Mouse (Mus musculus): ENCODE measurements around the gene Angel1. TPM values are rescaled to one million over a fixed set of nuclear protein-coding genes. Genes with fewer than 3 reads are reported as not detected.

Angel1 gene
- polyA plus RNA-seq, 1 experiment from 2014 or later, result 9.8 TPM

DNA sequence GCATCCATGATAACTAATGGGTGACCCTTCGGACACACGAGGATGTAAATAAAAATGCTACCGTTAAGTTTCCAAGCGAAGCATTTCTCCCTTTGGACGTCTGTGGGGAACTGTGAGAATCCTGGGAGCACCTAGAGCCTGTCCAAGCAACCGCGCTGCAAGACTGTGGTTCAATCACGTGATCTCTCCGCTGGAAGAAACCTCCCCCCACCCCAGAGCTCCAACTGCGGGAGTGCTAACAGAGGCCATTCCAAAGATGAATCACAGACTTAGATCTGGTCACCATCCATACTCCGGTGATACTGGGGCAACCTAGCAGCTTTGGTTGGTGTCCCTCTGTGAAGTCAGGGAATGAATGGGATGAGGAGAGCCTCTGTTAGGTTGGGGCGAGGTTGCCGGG lies 34.8 kb upstream of the Angel1 start:
- ATAC-seq, result no peak
- H3K27ac ChIP-seq, result no peak overlapping the region
- 79% methylated on average over 13 of the region's 13 CpGs for WGBS
- no peaks in the 10 kb centered on the region for H3K9me3 ChIP-seq (replicated peaks)
- H3K9ac ChIP-seq, result no peak overlapping the region
- H3K36me3 ChIP-seq (ENCODE audit: poor library complexity, severe bottlenecking), result no peaks in the 10 kb centered on the region
- no peak overlapping the region for H3K4me3 ChIP-seq
- no peak overlapping the region for H3K4me2 ChIP-seq
- no peaks in the 10 kb centered on the region for H3K4me1 ChIP-seq
- no peaks in the 10 kb centered on the region for H3K27me3 ChIP-seq

- no peaks in the 10 kb centered on the region for H3K4me1 ChIP-seq
- no peak within 1 kb of the TSS for H3K27ac ChIP-seq
- H3K9me3 ChIP-seq (replicated peaks), result no peaks in the 10 kb centered on the region
- no peaks in the 10 kb centered on the region for H3K36me3 ChIP-seq (ENCODE audit: poor library complexity, severe bottlenecking)
- 85% methylated on average over 8 of the region's 8 CpGs for WGBS
- no peak within 1 kb of the TSS for H3K4me3 ChIP-seq
- no peaks in the 10 kb centered on the region for H3K27me3 ChIP-seq
- no peak within 1 kb of the TSS for H3K9ac ChIP-seq
- ATAC-seq, result no peak
- H3K4me2 ChIP-seq, result no peak within 1 kb of the TSS
These were observed 8.1 kb upstream of the Angel1 start, which contains the start of gene Lrrc74a for GRCm38 (mm10) chr12:86734319-86734810. Lrrc74a (plus strand) TSS chr12:86734369.

- no peaks in the 10 kb centered on the region for H3K27me3 ChIP-seq
- 0% methylated on average over 18 of the region's 19 CpGs for WGBS
- no peaks in the 10 kb centered on the region for H3K9me3 ChIP-seq (replicated peaks)
- H3K27ac ChIP-seq, result peak overlapping the region; percentile 48
- peak overlapping the region; percentile 74 for H3K4me3 ChIP-seq
- peak overlapping the region; percentile 91 for H3K4me2 ChIP-seq
- ATAC-seq, result peak; percentile 28; the same call in 1 of the 2 replicates
- peaks cover 22% of the 10 kb centered on the region for H3K4me1 ChIP-seq
- peak overlapping the region; percentile 82 for H3K9ac ChIP-seq
- no peaks in the 10 kb centered on the region for H3K36me3 ChIP-seq (ENCODE audit: poor library complexity, severe bottlenecking)
These were observed 554 bp downstream of the Angel1 start for GRCm38 (mm10) chr12:86725706-86726105.

DNA sequence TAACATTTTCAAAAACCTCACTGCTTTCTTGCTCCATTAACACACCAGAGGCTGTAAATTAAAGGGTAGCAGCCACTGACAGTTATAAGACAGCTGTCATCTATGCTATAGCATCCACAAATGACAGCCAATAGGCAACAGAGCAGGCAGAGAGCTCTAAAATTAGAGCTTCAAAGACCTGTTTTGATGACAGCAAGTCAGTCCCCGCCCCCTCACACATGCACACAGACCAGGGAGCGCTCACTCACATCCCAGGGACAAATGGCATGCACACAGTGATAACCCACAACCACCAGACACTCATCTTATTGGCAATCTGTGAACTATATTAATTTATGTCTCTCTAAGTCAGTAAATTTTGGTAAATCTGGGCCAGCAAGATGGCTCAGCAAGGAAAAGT lies 2.0 kb downstream of the Angel1 start:
- no peaks in the 10 kb centered on the region for H3K27me3 ChIP-seq
- H3K36me3 ChIP-seq (ENCODE audit: poor library complexity, severe bottlenecking), result no peaks in the 10 kb centered on the region
- peaks cover 22% of the 10 kb centered on the region for H3K4me1 ChIP-seq
- H3K4me3 ChIP-seq, result no peak overlapping the region
- peak overlapping the region; percentile 25; the same call in 1 of the 2 replicates for H3K27ac ChIP-seq
- 0 out of 2 replicates have a peak overlapping the region, but pooled peaks have one; percentile 91 for H3K4me2 ChIP-seq
- WGBS, result 60% methylated on average over 2 of the region's 2 CpGs
- no peak for ATAC-seq
- H3K9ac ChIP-seq, result no peak overlapping the region; the same call in 1 of the 2 replicates
- no peaks in the 10 kb centered on the region for H3K9me3 ChIP-seq (replicated peaks)

DNA sequence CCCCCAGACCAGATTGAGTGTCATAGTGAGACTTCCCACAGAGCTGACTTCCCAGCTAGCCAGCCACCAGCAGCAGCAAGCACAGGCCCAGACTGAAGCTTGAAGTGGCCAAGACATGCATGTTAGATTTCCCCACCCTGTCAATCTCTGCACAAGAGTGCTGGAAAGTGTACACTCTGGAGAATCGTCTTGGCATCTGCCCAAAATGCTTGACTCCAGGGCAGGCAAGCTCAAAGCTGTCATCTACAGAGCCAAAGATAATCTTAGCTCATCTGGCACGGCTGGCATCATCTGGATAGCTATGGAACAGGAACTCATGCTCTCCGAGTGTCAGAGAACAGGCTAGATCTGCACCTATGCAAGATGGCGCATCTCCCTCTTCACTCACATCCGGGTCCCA lies 4.8 kb downstream of the Angel1 start:
- Histone ChIP-seq H3K27me3 (no peaks in the 10 kb centered on the region), H3K4me1 (peaks cover 22% of the 10 kb centered on the region), H3K9ac (no peak overlapping the region), H3K4me2 (no peak overlapping the region), H3K9me3 (replicated peaks) (no peaks in the 10 kb centered on the region), H3K4me3 (no peak overlapping the region), H3K36me3 (ENCODE audit: poor library complexity, severe bottlenecking) (peaks cover 3% of the 10 kb centered on the region; the same call in 1 of the 2 replicates), H3K27ac (no peak overlapping the region)
- ATAC-seq, result no peak
- 82% methylated on average over 5 of the region's 5 CpGs for WGBS

GRCm38 (mm10) chr12:86719961-86720639 lies 6.2 kb downstream of the Angel1 start:
- ATAC-seq, result no peak
- Histone ChIP-seq H3K27ac (no peak overlapping the region), H3K4me2 (no peak overlapping the region), H3K9ac (no peak overlapping the region), H3K27me3 (no peaks in the 10 kb centered on the region), H3K4me3 (no peak overlapping the region), H3K9me3 (replicated peaks) (no peaks in the 10 kb centered on the region), H3K36me3 (ENCODE audit: poor library complexity, severe bottlenecking) (peaks cover 7% of the 10 kb centered on the region; the same call in 1 of the 2 replicates), H3K4me1 (peaks cover 19% of the 10 kb centered on the region)
- WGBS, result 85% methylated on average over 18 of the region's 18 CpGs

- 94% methylated on average over 11 of the region's 11 CpGs for WGBS
- H3K36me3 ChIP-seq (ENCODE audit: poor library complexity, severe bottlenecking), result peaks cover 7% of the 10 kb centered on the region; the same call in 1 of the 2 replicates
- H3K4me3 ChIP-seq, result no peak overlapping the region
- no peak overlapping the region for H3K27ac ChIP-seq
- H3K4me1 ChIP-seq, result peaks cover 8% of the 10 kb centered on the region; the same call in 1 of the 2 replicates
- no peaks in the 10 kb centered on the region for H3K27me3 ChIP-seq
- H3K4me2 ChIP-seq, result no peak overlapping the region
- H3K9me3 ChIP-seq (replicated peaks), result no peaks in the 10 kb centered on the region
- no peak for ATAC-seq
- H3K9ac ChIP-seq, result no peak overlapping the region
These were observed 9.3 kb downstream of the Angel1 start for GRCm38 (mm10) chr12:86716962-86717361.

DNA sequence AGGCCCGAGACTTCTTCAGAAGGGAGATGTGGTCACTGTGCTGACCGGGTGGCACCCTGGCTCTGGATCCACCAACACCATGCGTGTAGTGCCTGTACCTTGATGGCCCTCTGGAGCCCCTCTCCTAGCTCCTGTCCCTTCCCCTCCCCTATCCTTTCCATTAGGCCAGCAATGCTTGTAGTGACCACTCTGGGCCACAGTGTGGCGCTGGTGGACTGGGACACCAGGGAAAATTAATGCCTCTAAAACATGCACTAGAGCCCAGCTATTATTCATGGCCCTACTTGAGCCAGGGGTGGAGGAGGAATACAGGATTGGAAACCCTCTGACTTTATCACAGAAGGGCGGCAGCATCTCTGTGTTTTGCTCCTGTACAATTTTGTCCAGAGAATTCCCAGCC lies 10.9 kb downstream of the Angel1 start:
- Histone ChIP-seq H3K9me3 (replicated peaks) (no peaks in the 10 kb centered on the region), H3K27me3 (no peaks in the 10 kb centered on the region), H3K4me3 (no peak overlapping the region), H3K36me3 (ENCODE audit: poor library complexity, severe bottlenecking) (peaks cover 7% of the 10 kb centered on the region), H3K27ac (no peak overlapping the region), H3K4me2 (no peak overlapping the region), H3K4me1 (peaks cover 4% of the 10 kb centered on the region; the same call in 1 of the 2 replicates), H3K9ac (no peak overlapping the region)
- no peak for ATAC-seq
- 50% methylated on average over 5 of the region's 5 CpGs for WGBS

DNA sequence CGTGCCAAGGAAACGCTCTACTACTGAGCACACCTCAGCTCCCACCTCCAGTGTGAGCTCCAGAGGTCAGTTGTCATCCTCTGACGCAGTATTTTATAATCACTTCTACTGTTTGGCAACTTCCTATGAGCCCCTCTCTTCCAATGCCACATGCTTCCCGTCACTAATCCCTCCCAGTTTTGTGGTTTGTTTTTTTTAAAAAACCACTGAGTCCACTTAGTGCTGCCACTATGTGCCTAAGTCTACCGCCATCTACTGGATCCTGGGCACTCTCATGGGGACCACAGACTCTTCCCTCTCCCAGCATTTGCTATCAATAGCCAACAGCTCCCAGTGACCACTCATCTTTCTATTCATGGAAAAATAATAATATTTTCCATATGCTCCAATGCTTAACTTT lies 12.2 kb downstream of the Angel1 start:
- Histone ChIP-seq H3K9ac (no peak overlapping the region), H3K9me3 (replicated peaks) (no peaks in the 10 kb centered on the region), H3K4me1 (peaks cover 4% of the 10 kb centered on the region; the same call in 1 of the 2 replicates), H3K27me3 (no peaks in the 10 kb centered on the region), H3K27ac (no peak overlapping the region), H3K4me2 (no peak overlapping the region), H3K4me3 (no peak overlapping the region), H3K36me3 (ENCODE audit: poor library complexity, severe bottlenecking) (peaks cover 7% of the 10 kb centered on the region)
- ATAC-seq, result no peak
- WGBS, result 76% methylated on average over 5 of the region's 5 CpGs

- Histone ChIP-seq H3K4me3 (no peak overlapping the region), H3K9me3 (replicated peaks) (no peaks in the 10 kb centered on the region), H3K36me3 (ENCODE audit: poor library complexity, severe bottlenecking) (peaks cover 12% of the 10 kb centered on the region), H3K4me1 (peaks cover 7% of the 10 kb centered on the region), H3K4me2 (no peak overlapping the region), H3K27me3 (no peaks in the 10 kb centered on the region), H3K9ac (no peak overlapping the region), H3K27ac (no peak overlapping the region)
- no peak for ATAC-seq
- 80% methylated on average over 5 of the region's 5 CpGs for WGBS
These were observed 20.4 kb downstream of the Angel1 start for GRCm38 (mm10) chr12:86705843-86706242.

DNA sequence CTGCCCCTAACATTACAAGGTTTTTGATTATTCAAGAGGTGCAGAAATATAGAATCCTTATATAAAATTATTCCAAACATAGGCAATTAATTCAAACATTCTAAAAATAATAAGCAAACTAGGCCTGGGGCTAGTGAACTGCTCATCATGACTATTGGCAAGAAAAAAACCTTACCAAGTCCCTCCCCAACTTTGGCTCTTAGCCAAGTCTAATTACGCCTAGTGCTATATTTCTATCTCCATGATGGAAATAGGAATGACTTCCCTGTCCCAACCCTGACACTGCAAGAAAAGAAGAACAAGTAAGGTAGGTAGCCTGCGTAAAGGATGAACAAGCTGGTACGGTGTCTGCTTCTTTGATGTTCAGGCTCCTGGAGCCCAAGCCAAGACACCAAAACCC lies 23.6 kb downstream of the Angel1 start:
- Histone ChIP-seq H3K9me3 (replicated peaks) (no peaks in the 10 kb centered on the region), H3K27me3 (no peaks in the 10 kb centered on the region), H3K4me1 (peaks cover 30% of the 10 kb centered on the region), H3K4me2 (no peak overlapping the region), H3K4me3 (no peak overlapping the region), H3K27ac (no peak overlapping the region), H3K9ac (no peak overlapping the region), H3K36me3 (ENCODE audit: poor library complexity, severe bottlenecking) (peaks cover 12% of the 10 kb centered on the region)
- WGBS, result 78% methylated on average over 3 of the region's 3 CpGs
- ATAC-seq, result no peak

- 86% methylated on average over 4 of the region's 4 CpGs for WGBS
- no peaks in the 10 kb centered on the region for H3K27me3 ChIP-seq
- H3K4me2 ChIP-seq, result no peak overlapping the region
- peaks cover 7% of the 10 kb centered on the region; the same call in 1 of the 2 replicates for H3K9me3 ChIP-seq (replicated peaks)
- no peak overlapping the region for H3K4me3 ChIP-seq
- ATAC-seq, result no peak
- peaks cover 30% of the 10 kb centered on the region for H3K4me1 ChIP-seq
- H3K36me3 ChIP-seq (ENCODE audit: poor library complexity, severe bottlenecking), result peaks cover 21% of the 10 kb centered on the region
- no peak overlapping the region for H3K9ac ChIP-seq
- peak overlapping the region; percentile 88 for H3K27ac ChIP-seq
These were observed 24.8 kb downstream of the Angel1 start for GRCm38 (mm10) chr12:86701491-86701890.
